Mouse (Mus musculus): ENCODE measurements at regions not wholly inside any gene's neighbourhood (a gene's known extent, or its start where the extent isn't known, plus 50 kb on each side); places are given as distances from the start of the nearest gene placed in this dataset.
A peak's percentile ranks its signal among the peaks of the same experiment; 100 is the strongest.

- H3K36me3 ChIP-seq, result no peaks in the 10 kb centered on the region
- 71% methylated on average over 2 of the region's 2 CpGs for WGBS
- H3K9ac ChIP-seq (replicated peaks), result no peak overlapping the region
- no peaks in the 10 kb centered on the region for H3K4me1 ChIP-seq
- peaks cover 4% of the 10 kb centered on the region; the same call in 1 of the 2 replicates for H3K9me3 ChIP-seq
- no peak for ATAC-seq (ENCODE audit: low FRiP score, low read depth)
- H3K4me3 ChIP-seq, result no peak overlapping the region
- H3K27ac ChIP-seq (replicated peaks), result no peak overlapping the region
- no peaks in the 10 kb centered on the region for H3K27me3 ChIP-seq
- no peak overlapping the region for H3K4me2 ChIP-seq (replicated peaks)
These were observed 112.0 kb upstream of the Smarca2 start for GRCm38 (mm10) chr19:26492806-26493205.

- H3K27ac ChIP-seq (replicated peaks), result no peak overlapping the region
- no peaks in the 10 kb centered on the region for H3K27me3 ChIP-seq
- no peaks in the 10 kb centered on the region for H3K36me3 ChIP-seq
- no peak overlapping the region for H3K4me3 ChIP-seq
- peaks cover 4% of the 10 kb centered on the region; the same call in 1 of the 2 replicates for H3K9me3 ChIP-seq
- ATAC-seq (ENCODE audit: low FRiP score, low read depth), result no peak
- no peak overlapping the region for H3K9ac ChIP-seq (replicated peaks)
- no peak overlapping the region for H3K4me2 ChIP-seq (replicated peaks)
- no peaks in the 10 kb centered on the region for H3K4me1 ChIP-seq
These were observed 103.8 kb upstream of the Smarca2 start for GRCm38 (mm10) chr19:26501064-26501463.

- no peaks in the 10 kb centered on the region for H3K27me3 ChIP-seq
- no peak overlapping the region for H3K9ac ChIP-seq (replicated peaks)
- H3K4me3 ChIP-seq, result no peak overlapping the region
- no peak overlapping the region for H3K27ac ChIP-seq (replicated peaks)
- H3K36me3 ChIP-seq, result no peaks in the 10 kb centered on the region
- H3K4me2 ChIP-seq (replicated peaks), result no peak overlapping the region
- no peak for ATAC-seq (ENCODE audit: low FRiP score, low read depth)
- peaks cover 4% of the 10 kb centered on the region; the same call in 1 of the 2 replicates for H3K4me1 ChIP-seq
- 0 out of 2 replicates have a peak, but pooled peaks cover 4% of the 10 kb centered on the region for H3K9me3 ChIP-seq
- WGBS, result 90% methylated on average over 2 of the region's 2 CpGs
These were observed 100.8 kb upstream of the Smarca2 start for GRCm38 (mm10) chr19:26504027-26504426.

GRCm38 (mm10) chr19:26506802-26507201 is 98.0 kb upstream of the Smarca2 start:
- Histone ChIP-seq H3K9ac (replicated peaks) (no peak overlapping the region), H3K27me3 (no peaks in the 10 kb centered on the region), H3K27ac (replicated peaks) (no peak overlapping the region), H3K9me3 (0 out of 2 replicates have a peak, but pooled peaks cover 4% of the 10 kb centered on the region), H3K4me1 (peaks cover 12% of the 10 kb centered on the region; the same call in 1 of the 2 replicates), H3K4me2 (replicated peaks) (no peak overlapping the region), H3K36me3 (no peaks in the 10 kb centered on the region), H3K4me3 (no peak overlapping the region)
- WGBS, result 64% methylated on average over 1 of the region's 1 CpGs
- ATAC-seq (ENCODE audit: low FRiP score, low read depth), result no peak

- WGBS, result 85% methylated on average over 11 of the region's 11 CpGs
- no peak overlapping the region for H3K9ac ChIP-seq (replicated peaks)
- H3K4me1 ChIP-seq, result peaks cover 14% of the 10 kb centered on the region; the same call in 1 of the 2 replicates
- H3K4me3 ChIP-seq, result no peak overlapping the region
- ATAC-seq (ENCODE audit: low FRiP score, low read depth), result no peak
- no peak overlapping the region for H3K27ac ChIP-seq (replicated peaks)
- H3K4me2 ChIP-seq (replicated peaks), result no peak overlapping the region
- 0 out of 2 replicates have a peak, but pooled peaks cover 4% of the 10 kb centered on the region for H3K9me3 ChIP-seq
- H3K27me3 ChIP-seq, result no peaks in the 10 kb centered on the region
- no peaks in the 10 kb centered on the region for H3K36me3 ChIP-seq
These were observed 96.9 kb upstream of the Smarca2 start for GRCm38 (mm10) chr19:26507986-26508385.

GRCm38 (mm10) chr19:26508616-26509015 is 96.2 kb upstream of the Smarca2 start:
- Histone ChIP-seq H3K4me2 (replicated peaks) (no peak overlapping the region), H3K9me3 (0 out of 2 replicates have a peak, but pooled peaks cover 4% of the 10 kb centered on the region), H3K4me1 (peaks cover 14% of the 10 kb centered on the region; the same call in 1 of the 2 replicates), H3K36me3 (no peaks in the 10 kb centered on the region), H3K4me3 (no peak overlapping the region), H3K27ac (replicated peaks) (no peak overlapping the region), H3K9ac (replicated peaks) (no peak overlapping the region), H3K27me3 (no peaks in the 10 kb centered on the region)
- ATAC-seq (ENCODE audit: low FRiP score, low read depth), result peak; percentile 34; the same call in 1 of the 2 replicates
- 72% methylated on average over 7 of the region's 7 CpGs for WGBS

- 78% methylated on average over 2 of the region's 2 CpGs for WGBS
- no peak for ATAC-seq (ENCODE audit: low FRiP score, low read depth)
- H3K4me2 ChIP-seq (replicated peaks), result no peak overlapping the region
- peaks cover 14% of the 10 kb centered on the region; the same call in 1 of the 2 replicates for H3K4me1 ChIP-seq
- H3K9me3 ChIP-seq, result 0 out of 2 replicates have a peak, but pooled peaks cover 4% of the 10 kb centered on the region
- H3K4me3 ChIP-seq, result no peak overlapping the region
- H3K36me3 ChIP-seq, result no peaks in the 10 kb centered on the region
- H3K27me3 ChIP-seq, result no peaks in the 10 kb centered on the region
- no peak overlapping the region for H3K9ac ChIP-seq (replicated peaks)
- no peak overlapping the region for H3K27ac ChIP-seq (replicated peaks)
These were observed 95.6 kb upstream of the Smarca2 start for GRCm38 (mm10) chr19:26509240-26509639.

- Histone ChIP-seq H3K27ac (replicated peaks) (no peak overlapping the region), H3K27me3 (no peaks in the 10 kb centered on the region), H3K9ac (replicated peaks) (no peak overlapping the region), H3K9me3 (0 out of 2 replicates have a peak, but pooled peaks cover 4% of the 10 kb centered on the region), H3K36me3 (no peaks in the 10 kb centered on the region), H3K4me1 (peaks cover 14% of the 10 kb centered on the region; the same call in 1 of the 2 replicates), H3K4me2 (replicated peaks) (no peak overlapping the region), H3K4me3 (no peak overlapping the region)
- no peak for ATAC-seq (ENCODE audit: low FRiP score, low read depth)
- WGBS, result 65% methylated on average over 12 of the region's 12 CpGs
These were observed 94.7 kb upstream of the Smarca2 start for GRCm38 (mm10) chr19:26510185-26510584.

- H3K4me2 ChIP-seq (replicated peaks), result no peak overlapping the region
- WGBS, result 86% methylated on average over 3 of the region's 3 CpGs
- no peak overlapping the region for H3K9ac ChIP-seq (replicated peaks)
- H3K27ac ChIP-seq (replicated peaks), result no peak overlapping the region
- no peak overlapping the region for H3K4me3 ChIP-seq
- H3K36me3 ChIP-seq, result no peaks in the 10 kb centered on the region
- no peaks in the 10 kb centered on the region for H3K9me3 ChIP-seq
- no peaks in the 10 kb centered on the region for H3K27me3 ChIP-seq
- peaks cover 14% of the 10 kb centered on the region; the same call in 1 of the 2 replicates for H3K4me1 ChIP-seq
- no peak for ATAC-seq (ENCODE audit: low FRiP score, low read depth)
These were observed 94.0 kb upstream of the Smarca2 start for GRCm38 (mm10) chr19:26510887-26511286.

- Histone ChIP-seq H3K9me3 (no peaks in the 10 kb centered on the region), H3K27ac (replicated peaks) (no peak overlapping the region), H3K4me3 (no peak overlapping the region), H3K4me2 (replicated peaks) (no peak overlapping the region), H3K9ac (replicated peaks) (no peak overlapping the region), H3K4me1 (peaks cover 14% of the 10 kb centered on the region; the same call in 1 of the 2 replicates), H3K27me3 (no peaks in the 10 kb centered on the region), H3K36me3 (no peaks in the 10 kb centered on the region)
- WGBS, result 73% methylated on average over 6 of the region's 6 CpGs
- no peak for ATAC-seq (ENCODE audit: low FRiP score, low read depth)
These were observed 93.1 kb upstream of the Smarca2 start for GRCm38 (mm10) chr19:26511756-26512155.

- Histone ChIP-seq H3K36me3 (no peaks in the 10 kb centered on the region), H3K9me3 (no peaks in the 10 kb centered on the region), H3K27me3 (0 out of 2 replicates have a peak, but pooled peaks cover 2% of the 10 kb centered on the region), H3K4me2 (replicated peaks) (no peak overlapping the region), H3K4me1 (peaks cover 10% of the 10 kb centered on the region), H3K27ac (replicated peaks) (no peak overlapping the region), H3K9ac (replicated peaks) (no peak overlapping the region), H3K4me3 (no peak overlapping the region)
- 83% methylated on average over 3 of the region's 3 CpGs for WGBS
- ATAC-seq (ENCODE audit: low FRiP score, low read depth), result no peak
These were observed 80.3 kb upstream of the Smarca2 start for GRCm38 (mm10) chr19:26524583-26524982.

- no peak overlapping the region for H3K9ac ChIP-seq (replicated peaks)
- no peaks in the 10 kb centered on the region for H3K9me3 ChIP-seq
- whole genome bisulfite sequencing, result 83% methylated on average over 4 of the region's 4 CpGs
- no peak for ATAC-seq (ENCODE audit: low FRiP score, low read depth)
- H3K4me1 ChIP-seq, result no peaks in the 10 kb centered on the region
- no peak overlapping the region for H3K4me2 ChIP-seq (replicated peaks)
- no peak overlapping the region for H3K27ac ChIP-seq (replicated peaks)
- H3K27me3 ChIP-seq, result no peaks in the 10 kb centered on the region
- no peak overlapping the region for H3K4me3 ChIP-seq
- H3K36me3 ChIP-seq, result no peaks in the 10 kb centered on the region
These were observed 73.5 kb upstream of the Smarca2 start for GRCm38 (mm10) chr19:26531390-26531789.

- no peak overlapping the region for H3K9ac ChIP-seq (replicated peaks)
- 76% methylated on average over 6 of the region's 6 CpGs for WGBS
- H3K4me3 ChIP-seq, result no peak overlapping the region
- no peak overlapping the region for H3K4me2 ChIP-seq (replicated peaks)
- no peaks in the 10 kb centered on the region for H3K4me1 ChIP-seq
- no peak for ATAC-seq (ENCODE audit: low FRiP score, low read depth)
- no peak overlapping the region for H3K27ac ChIP-seq (replicated peaks)
- no peaks in the 10 kb centered on the region for H3K27me3 ChIP-seq
- no peaks in the 10 kb centered on the region for H3K9me3 ChIP-seq
- no peaks in the 10 kb centered on the region for H3K36me3 ChIP-seq
These were observed 72.3 kb upstream of the Smarca2 start for GRCm38 (mm10) chr19:26532509-26532908.
